Mouse (Mus musculus): ENCODE measurements around the gene Enthd1.

- no peak for TF ChIP-seq CTCF (IDR thresholded peaks at IDR 0.05; ENCODE audit: control insufficient read depth, insufficient read depth, low read length)
- no peak for TF ChIP-seq POLR2A (IDR thresholded peaks at IDR 0.05; ENCODE audit: borderline replicate concordance, control insufficient read depth, low read depth, low read length)
Observed at GRCm38 (mm10) chr15:80571611-80572010, 6.7 kb upstream of the Enthd1 start.

Data from bone marrow, adult 2 months (tissue).